Mouse (Mus musculus): ENCODE results near the gene Taf4. TPM values are rescaled to one million over a fixed set of nuclear protein-coding genes. Genes with fewer than 3 reads are reported as not detected.
A peak's percentile ranks its signal among the peaks of the same experiment; 100 is the strongest.

Taf4 gene
- polyA plus RNA-seq (2012; rRNA removed), result 26.3 and 31.8 TPM in 2 replicates

DNA sequence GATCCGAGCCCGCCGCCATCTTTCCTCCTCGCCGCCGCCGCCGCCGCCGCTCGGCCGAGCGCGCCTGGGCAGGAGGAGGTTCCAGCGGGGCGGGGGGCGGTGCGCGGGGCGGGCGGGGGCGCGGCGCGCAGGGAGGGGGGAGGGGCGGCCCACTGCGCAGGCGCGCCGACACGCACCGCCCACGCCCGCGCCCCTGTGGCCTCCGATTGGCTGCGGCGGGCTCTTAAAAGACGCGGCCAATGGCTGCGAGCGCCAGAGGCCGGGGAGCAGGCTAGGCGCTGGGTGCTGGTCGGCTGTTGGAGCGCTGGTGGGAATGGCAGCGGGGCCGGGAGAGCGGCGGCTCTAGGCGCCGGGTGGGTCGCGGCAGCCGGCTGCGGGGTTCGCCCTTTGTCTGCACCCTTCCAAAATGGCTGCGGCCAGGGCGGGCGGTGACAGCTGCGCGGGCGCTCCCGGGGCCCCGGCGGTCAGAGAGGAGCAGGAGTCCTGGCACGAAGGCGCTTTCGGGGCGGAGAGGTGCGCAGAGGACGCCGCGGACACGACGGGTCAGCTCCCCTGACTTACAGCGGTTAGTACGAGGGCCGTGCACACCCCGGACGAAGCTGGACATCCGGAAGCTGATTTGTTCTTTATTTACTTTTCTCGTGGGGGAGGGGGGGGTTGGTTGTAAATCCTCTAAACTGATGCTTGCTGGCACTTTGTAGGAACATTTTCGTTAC lies at the start of gene Taf4:
TSS of gene Taf4 (minus strand) at position 19 of the 716 bp plus-strand sequence.
- Histone ChIP-seq H3K36me3 (ENCODE audit: control insufficient read depth, insufficient read depth, low read length) (no peaks in the 10 kb centered on the region), H3K4me3 (ENCODE audit: control insufficient read depth, insufficient read depth, low read length) (peak within 1 kb of the TSS; percentile 89), H3K27me3 (ENCODE audit: control insufficient read depth, insufficient read depth, low read length) (no peaks in the 10 kb centered on the region), H3K4me1 (replicated peaks; ENCODE audit: control insufficient read depth, insufficient read depth, low read length) (peaks cover 26% of the 10 kb centered on the region), H3K27ac (ENCODE audit: control insufficient read depth, insufficient read depth, low read length) (0 out of 2 replicates have a peak within 1 kb of the TSS, but pooled peaks have one; percentile 2)
- peak; percentile 100 for TF ChIP-seq POLR2A (IDR thresholded peaks at IDR 0.05; ENCODE audit: control insufficient read depth, extremely low read depth, insufficient read depth, low read length, poor library complexity)
- no peak for TF ChIP-seq CTCF (IDR thresholded peaks at IDR 0.05; ENCODE audit: borderline replicate concordance, control insufficient read depth, extremely low read depth, insufficient read depth, low read length, poor library complexity)
- DNase-seq, result peak; percentile 88
- WGBS, result under 1% methylated on average over 72 of the region's 84 CpGs

GRCm38 (mm10) chr2:180025861-180026200 lies 49.4 kb upstream of the Taf4 start:
- 35% methylated on average over 6 of the region's 6 CpGs for WGBS
- peaks cover 26% of the 10 kb centered on the region for H3K4me1 ChIP-seq (replicated peaks; ENCODE audit: control insufficient read depth, insufficient read depth, low read length)
- peaks cover 13% of the 10 kb centered on the region for H3K36me3 ChIP-seq (ENCODE audit: control insufficient read depth, insufficient read depth, low read length)
- no peaks in the 10 kb centered on the region for H3K27me3 ChIP-seq (ENCODE audit: control insufficient read depth, insufficient read depth, low read length)
- peak overlapping the region; percentile 89 for H3K4me3 ChIP-seq (ENCODE audit: control insufficient read depth, insufficient read depth, low read length)
- H3K27ac ChIP-seq (ENCODE audit: control insufficient read depth, insufficient read depth, low read length), result no peak overlapping the region
- DNase-seq, result no peak
- TF ChIP-seq CTCF (IDR thresholded peaks at IDR 0.05; ENCODE audit: borderline replicate concordance, control insufficient read depth, extremely low read depth, insufficient read depth, low read length, poor library complexity), result no peak
- no peak for TF ChIP-seq POLR2A (IDR thresholded peaks at IDR 0.05; ENCODE audit: control insufficient read depth, extremely low read depth, insufficient read depth, low read length, poor library complexity)

DNA sequence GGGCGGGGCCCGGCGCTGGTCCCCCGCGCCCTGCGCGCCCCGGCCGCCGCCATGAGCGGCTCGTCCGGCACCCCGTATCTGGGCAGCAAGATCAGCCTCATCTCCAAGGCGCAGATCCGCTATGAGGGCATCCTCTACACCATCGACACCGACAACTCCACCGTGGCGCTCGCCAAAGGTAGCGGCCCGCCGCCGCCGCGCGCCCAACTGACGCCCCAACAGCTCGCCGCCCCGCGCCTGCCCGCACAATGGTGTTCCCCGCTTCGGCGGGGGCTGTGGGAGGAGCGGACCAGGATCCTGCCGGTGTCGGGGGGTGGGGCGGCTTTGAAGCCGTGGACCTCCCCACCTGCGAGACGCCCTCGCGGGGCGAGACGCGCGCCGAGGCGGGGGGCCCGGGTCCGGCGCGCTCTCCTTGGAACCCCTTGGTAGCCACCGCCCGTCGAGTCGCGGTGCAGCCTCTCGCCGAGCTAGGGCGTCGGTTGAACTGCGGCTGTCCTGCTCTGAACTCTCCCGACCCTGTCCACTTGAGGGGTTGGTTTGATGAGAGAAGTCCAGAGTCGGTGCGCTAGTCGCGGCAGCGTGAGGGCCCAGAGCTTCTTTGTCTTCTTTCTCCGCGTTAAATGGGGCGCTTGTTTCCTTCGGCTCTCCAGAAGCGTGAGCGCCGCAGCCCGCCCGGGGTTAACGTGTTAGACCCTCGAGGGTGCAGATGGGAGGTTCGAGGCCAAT lies 48.9 kb upstream of the Taf4 start:
- WGBS, result under 1% methylated on average over 82 of the region's 84 CpGs
- DNase-seq, result peak; percentile 69
- TF ChIP-seq CTCF (IDR thresholded peaks at IDR 0.05; ENCODE audit: borderline replicate concordance, control insufficient read depth, extremely low read depth, insufficient read depth, low read length, poor library complexity), result no peak
- TF ChIP-seq POLR2A (IDR thresholded peaks at IDR 0.05; ENCODE audit: control insufficient read depth, extremely low read depth, insufficient read depth, low read length, poor library complexity), result no peak

GRCm38 (mm10) chr2:180024401-180025098 lies 48.1 kb upstream of the Taf4 start, which contains the start of gene Lsm14b:
Gene Lsm14b (plus strand): TSS chr2:180024987.
- peaks cover 26% of the 10 kb centered on the region for H3K4me1 ChIP-seq (replicated peaks; ENCODE audit: control insufficient read depth, insufficient read depth, low read length)
- H3K27ac ChIP-seq (ENCODE audit: control insufficient read depth, insufficient read depth, low read length), result peak within 1 kb of the TSS; percentile 48
- peak; percentile 99 for DNase-seq

More for the DNA sequence above, 48.9 kb upstream of the Taf4 start:
- peaks cover 26% of the 10 kb centered on the region for H3K4me1 ChIP-seq (replicated peaks; ENCODE audit: control insufficient read depth, insufficient read depth, low read length)
- H3K27ac ChIP-seq (ENCODE audit: control insufficient read depth, insufficient read depth, low read length), result peak overlapping the region; percentile 48
- peaks cover 10% of the 10 kb centered on the region for H3K36me3 ChIP-seq (ENCODE audit: control insufficient read depth, insufficient read depth, low read length)
- peak overlapping the region; percentile 89 for H3K4me3 ChIP-seq (ENCODE audit: control insufficient read depth, insufficient read depth, low read length)
- no peaks in the 10 kb centered on the region for H3K27me3 ChIP-seq (ENCODE audit: control insufficient read depth, insufficient read depth, low read length)

DNA sequence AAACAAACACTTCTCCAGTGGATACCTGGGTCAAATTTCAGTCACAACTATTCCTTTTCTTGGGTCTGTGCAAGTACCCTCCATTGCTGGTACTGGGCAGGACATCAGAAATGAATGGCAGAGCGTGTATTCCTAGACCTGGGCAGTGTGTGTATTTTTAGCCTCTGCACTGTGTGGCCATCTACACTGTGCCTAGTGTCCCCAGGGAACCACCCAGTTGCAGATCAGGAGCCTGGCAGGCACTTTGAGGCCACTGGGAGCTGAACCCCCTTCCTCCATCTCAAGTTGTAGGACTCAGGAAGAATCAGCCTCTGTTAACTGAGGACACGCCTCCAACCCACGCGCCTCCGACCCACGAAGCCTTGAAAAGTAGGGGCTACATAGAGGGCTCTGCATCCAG lies 46.3 kb upstream of the Taf4 start:
- Histone ChIP-seq H3K27me3 (ENCODE audit: control insufficient read depth, insufficient read depth, low read length) (no peaks in the 10 kb centered on the region), H3K4me3 (ENCODE audit: control insufficient read depth, insufficient read depth, low read length) (no peak overlapping the region), H3K4me1 (replicated peaks; ENCODE audit: control insufficient read depth, insufficient read depth, low read length) (peaks cover 20% of the 10 kb centered on the region), H3K27ac (ENCODE audit: control insufficient read depth, insufficient read depth, low read length) (no peak overlapping the region), H3K36me3 (ENCODE audit: control insufficient read depth, insufficient read depth, low read length) (no peaks in the 10 kb centered on the region)
- 80% methylated on average over 6 of the region's 6 CpGs for WGBS
- TF ChIP-seq CTCF (IDR thresholded peaks at IDR 0.05; ENCODE audit: borderline replicate concordance, control insufficient read depth, extremely low read depth, insufficient read depth, low read length, poor library complexity) (no peak), POLR2A (IDR thresholded peaks at IDR 0.05; ENCODE audit: control insufficient read depth, extremely low read depth, insufficient read depth, low read length, poor library complexity) (no peak)
- no peak for DNase-seq

More at GRCm38 (mm10) chr2:180024401-180025098, 48.1 kb upstream of the Taf4 start, which contains the start of gene Lsm14b:
- WGBS, result under 1% methylated on average over 73 of the region's 80 CpGs
- Histone ChIP-seq H3K4me3 (ENCODE audit: control insufficient read depth, insufficient read depth, low read length) (peak within 1 kb of the TSS; percentile 89), H3K27me3 (ENCODE audit: control insufficient read depth, insufficient read depth, low read length) (no peaks in the 10 kb centered on the region), H3K36me3 (ENCODE audit: control insufficient read depth, insufficient read depth, low read length) (peaks cover 5% of the 10 kb centered on the region; the same call in 1 of the 2 replicates)
- TF ChIP-seq CTCF (IDR thresholded peaks at IDR 0.05; ENCODE audit: borderline replicate concordance, control insufficient read depth, extremely low read depth, insufficient read depth, low read length, poor library complexity), result peak; percentile 60; the same call in 1 of the 2 replicates
- peak; percentile 83 for TF ChIP-seq POLR2A (IDR thresholded peaks at IDR 0.05; ENCODE audit: control insufficient read depth, extremely low read depth, insufficient read depth, low read length, poor library complexity)

DNA sequence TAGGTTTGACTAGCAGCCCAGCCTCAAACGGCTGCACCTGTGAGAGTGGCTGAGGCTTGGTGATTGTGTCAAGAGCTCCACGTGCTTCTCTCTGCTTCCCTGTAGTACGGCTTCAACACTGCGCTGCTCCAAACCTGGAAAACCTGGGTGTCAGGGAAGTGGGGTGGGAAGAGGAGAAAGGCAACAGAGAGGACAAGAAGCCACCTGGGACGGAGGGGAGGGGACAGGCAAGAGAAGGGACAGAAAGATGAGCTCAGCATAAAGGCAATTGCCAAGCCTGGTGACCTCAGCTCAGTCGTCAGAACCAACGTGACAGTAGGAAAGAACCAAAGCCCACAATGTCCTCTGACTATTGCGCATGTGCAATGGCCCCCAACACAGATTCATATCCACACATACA lies 44.5 kb upstream of the Taf4 start:
- TF ChIP-seq CTCF (IDR thresholded peaks at IDR 0.05; ENCODE audit: borderline replicate concordance, control insufficient read depth, extremely low read depth, insufficient read depth, low read length, poor library complexity), result no peak
- no peak for TF ChIP-seq POLR2A (IDR thresholded peaks at IDR 0.05; ENCODE audit: control insufficient read depth, extremely low read depth, insufficient read depth, low read length, poor library complexity)
- no peak overlapping the region for H3K27ac ChIP-seq (ENCODE audit: control insufficient read depth, insufficient read depth, low read length)
- 79% methylated on average over 8 of the region's 8 CpGs for WGBS
- H3K27me3 ChIP-seq (ENCODE audit: control insufficient read depth, insufficient read depth, low read length), result no peaks in the 10 kb centered on the region
- DNase-seq, result no peak
- no peak overlapping the region for H3K4me3 ChIP-seq (ENCODE audit: control insufficient read depth, insufficient read depth, low read length)
- no peaks in the 10 kb centered on the region for H3K36me3 ChIP-seq (ENCODE audit: control insufficient read depth, insufficient read depth, low read length)
- H3K4me1 ChIP-seq (replicated peaks; ENCODE audit: control insufficient read depth, insufficient read depth, low read length), result peaks cover 4% of the 10 kb centered on the region

Measured in thymus, adult 2 months (tissue).